Mouse (Mus musculus) intestine, embryonic 15.5 days (tissue): Measurements from ENCODE around the gene Hspa4. TPM values are rescaled to one million over a fixed set of nuclear protein-coding genes. Genes with fewer than 3 reads are reported as not detected.
A peak's percentile ranks its signal among the peaks of the same experiment; 100 is the strongest.

Experiments
- ATAC-seq: fragments of 200-750 bp; cut with Nextera tagmentation; 2 replicates; pipeline ENCODE4 v1.8.0; 2017; ENCODE audit warnings: moderate TSS enrichment, moderate library complexity
- H3K27ac ChIP-seq: fragments of 300-500 bp; sonication (generic); 2 replicates; pipeline ENCODE4 v1.5.1; 2015; ENCODE audit warnings: mild to moderate bottlenecking, inconsistent platforms
- H3K27me3 ChIP-seq: fragments of 300-500 bp; sonication (generic); replicated peaks from 2 replicates; pipeline ENCODE4 v1.6.1; 2015; ENCODE audit warnings: inconsistent platforms
- H3K36me3 ChIP-seq: fragments of 300-500 bp; sonication (generic); 2 replicates; pipeline ENCODE4 v1.6.1; 2015; ENCODE audit warnings: inconsistent platforms
- H3K4me1 ChIP-seq: fragments of 300-500 bp; sonication (generic); replicated peaks from 2 replicates; pipeline ENCODE4 v1.6.1; 2015; ENCODE audit warnings: inconsistent platforms
- H3K4me2 ChIP-seq: fragments of 300-500 bp; sonication (generic); replicated peaks from 2 replicates; pipeline ENCODE4 v1.6.1; 2015; ENCODE audit warnings: mild to moderate bottlenecking, inconsistent platforms
- H3K4me3 ChIP-seq: fragments of 300-500 bp; sonication (generic); replicated peaks from 2 replicates; pipeline ENCODE4 v1.5.1; 2015; ENCODE audit warnings: inconsistent platforms
- H3K9ac ChIP-seq: fragments of 300-500 bp; sonication (generic); 2 replicates; pipeline ENCODE4 v1.6.1; 2015; ENCODE audit warnings: inconsistent platforms
- H3K9me3 ChIP-seq: fragments of 300-500 bp; sonication (generic); 2 replicates; pipeline ENCODE4 v1.6.1; 2016; ENCODE audit warnings: inconsistent platforms
- WGBS: fragments of 180-500 bp; shearing (Covaris S2); methylation state at CpG from one replicate; pipeline ENCODE4 v1.1.7; 2015; 5-methylcytosine and 5-hydroxymethylcytosine counted together
- polyA plus RNA-seq: library from polyadenylated mRNA; unstranded; fragments of >200 nt; fragmentation: Nextera tagmentation; extraction: Ambion mirVana; gene quantifications from 2 replicates; pipeline ENCODE4 v1.2.1, GENCODE M21; 2015

Gene Hspa4
- polyA plus RNA-seq, 1 experiment from 2014 or later, result 106 TPM

- WGBS, result 91% methylated on average over 6 of the region's 6 CpGs
- Histone ChIP-seq H3K36me3 (peaks cover 49% of the 10 kb centered on the region), H3K4me1 (no peaks in the 10 kb centered on the region; the same call in 1 of the 2 replicates), H3K27ac (no peak overlapping the region), H3K9me3 (no peaks in the 10 kb centered on the region), H3K27me3 (no peaks in the 10 kb centered on the region), H3K4me2 (no peak overlapping the region), H3K4me3 (no peak overlapping the region), H3K9ac (no peak overlapping the region)
- ATAC-seq, result no peak
Observed at GRCm38 (mm10) chr11:53269596-53269995, 30.7 kb downstream of the Hspa4 start.

- WGBS, result 81% methylated on average over 5 of the region's 5 CpGs
Observed at GRCm38 (mm10) chr11:53260556-53260955, 39.7 kb downstream of the Hspa4 start.

GRCm38 (mm10) chr11:53260056-53260455 is 40.2 kb downstream of the Hspa4 start:
- no peak overlapping the region for H3K27ac ChIP-seq
- H3K4me2 ChIP-seq, result no peak overlapping the region
- no peak for ATAC-seq
- no peaks in the 10 kb centered on the region for H3K27me3 ChIP-seq
- no peak overlapping the region for H3K4me3 ChIP-seq
- no peaks in the 10 kb centered on the region for H3K4me1 ChIP-seq
- no peak overlapping the region for H3K9ac ChIP-seq
- peaks cover 9% of the 10 kb centered on the region for H3K36me3 ChIP-seq
- H3K9me3 ChIP-seq, result no peaks in the 10 kb centered on the region
- WGBS, result 66% methylated on average over 1 of the region's 1 CpGs

More at GRCm38 (mm10) chr11:53260556-53260955, 39.7 kb downstream of the Hspa4 start:
- Histone ChIP-seq H3K4me1 (no peaks in the 10 kb centered on the region), H3K36me3 (peaks cover 11% of the 10 kb centered on the region), H3K4me3 (no peak overlapping the region), H3K27ac (no peak overlapping the region), H3K4me2 (no peak overlapping the region), H3K9ac (no peak overlapping the region), H3K9me3 (no peaks in the 10 kb centered on the region), H3K27me3 (no peaks in the 10 kb centered on the region)
- no peak for ATAC-seq

DNA sequence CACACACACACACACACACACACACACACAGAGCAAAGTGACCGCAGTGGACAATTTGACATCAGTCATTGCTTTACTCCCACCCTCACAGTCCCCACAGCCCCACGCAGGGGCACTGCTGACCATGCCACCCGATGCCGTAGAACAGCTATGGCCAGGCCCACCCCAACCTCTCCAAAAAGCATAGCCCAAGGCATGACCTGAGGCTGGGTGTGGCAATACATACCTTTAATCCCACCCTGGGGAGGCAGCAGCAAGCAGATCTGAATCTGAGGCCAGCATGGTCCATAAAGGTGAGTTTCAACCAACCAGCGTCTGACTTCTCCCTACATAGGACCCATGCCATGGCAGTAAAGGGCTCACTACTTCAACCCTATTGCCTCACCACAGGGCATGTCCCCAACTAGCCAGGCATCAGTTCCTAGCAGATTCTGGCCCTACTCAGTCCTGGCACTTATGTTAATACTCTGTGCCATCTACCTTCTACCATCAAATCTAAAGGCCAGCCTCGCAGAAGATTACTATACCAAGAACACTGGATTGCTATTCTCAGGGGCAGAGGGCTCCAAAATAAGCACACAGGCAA is 41.1 kb downstream of the Hspa4 start:
- no peak overlapping the region for H3K9ac ChIP-seq
- H3K36me3 ChIP-seq, result peaks cover 5% of the 10 kb centered on the region
- 81% methylated on average over 6 of the region's 6 CpGs for WGBS
- no peak overlapping the region for H3K27ac ChIP-seq
- peak; percentile 27; the same call in 1 of the 2 replicates for ATAC-seq
- no peak overlapping the region for H3K4me3 ChIP-seq
- no peaks in the 10 kb centered on the region for H3K4me1 ChIP-seq
- no peaks in the 10 kb centered on the region for H3K27me3 ChIP-seq
- no peak overlapping the region for H3K4me2 ChIP-seq
- no peaks in the 10 kb centered on the region for H3K9me3 ChIP-seq

GRCm38 (mm10) chr11:53256914-53257313 is 43.3 kb downstream of the Hspa4 start:
- Histone ChIP-seq H3K4me1 (no peaks in the 10 kb centered on the region), H3K36me3 (peaks cover 5% of the 10 kb centered on the region), H3K4me3 (no peak overlapping the region), H3K27ac (no peak overlapping the region), H3K9ac (no peak overlapping the region), H3K27me3 (no peaks in the 10 kb centered on the region), H3K9me3 (no peaks in the 10 kb centered on the region), H3K4me2 (no peak overlapping the region)
- WGBS, result 71% methylated on average over 2 of the region's 2 CpGs
- no peak for ATAC-seq

DNA sequence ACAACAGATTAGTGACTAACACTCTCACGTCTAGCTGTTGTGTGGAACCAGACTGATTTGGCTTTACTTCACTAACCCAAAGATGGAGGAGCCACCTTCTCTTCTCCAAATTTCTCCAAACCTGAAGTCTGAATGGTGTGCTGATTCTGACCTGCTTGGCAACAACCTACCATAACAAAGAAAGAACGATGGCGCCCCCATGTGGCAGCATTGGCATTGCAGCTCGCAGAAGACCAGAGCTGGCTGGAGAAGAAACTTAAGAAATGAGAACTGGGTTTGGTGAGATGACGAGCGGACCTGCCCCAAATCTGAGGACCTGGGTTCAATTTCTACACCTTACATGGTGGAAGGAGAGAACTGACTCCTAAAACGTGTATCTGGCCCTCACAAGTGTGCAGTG is 45.3 kb downstream of the Hspa4 start:
- no peak overlapping the region for H3K4me2 ChIP-seq
- no peaks in the 10 kb centered on the region for H3K27me3 ChIP-seq
- no peak overlapping the region for H3K27ac ChIP-seq
- no peaks in the 10 kb centered on the region for H3K9me3 ChIP-seq
- H3K4me3 ChIP-seq, result no peak overlapping the region
- 45% methylated on average over 7 of the region's 7 CpGs for WGBS
- no peak for ATAC-seq
- H3K4me1 ChIP-seq, result peaks cover 7% of the 10 kb centered on the region
- no peak overlapping the region for H3K9ac ChIP-seq
- no peaks in the 10 kb centered on the region; the same call in 1 of the 2 replicates for H3K36me3 ChIP-seq

- Histone ChIP-seq H3K4me2 (no peak overlapping the region), H3K36me3 (no peaks in the 10 kb centered on the region), H3K27me3 (no peaks in the 10 kb centered on the region), H3K4me3 (no peak overlapping the region), H3K9me3 (no peaks in the 10 kb centered on the region), H3K27ac (no peak overlapping the region), H3K9ac (no peak overlapping the region), H3K4me1 (peaks cover 9% of the 10 kb centered on the region)
- WGBS, result 88% methylated on average over 3 of the region's 3 CpGs
- ATAC-seq, result no peak
Observed at GRCm38 (mm10) chr11:53254428-53254827, 45.8 kb downstream of the Hspa4 start.

- Histone ChIP-seq H3K4me2 (no peak overlapping the region), H3K9ac (no peak overlapping the region; the same call in 1 of the 2 replicates), H3K27me3 (no peaks in the 10 kb centered on the region), H3K27ac (no peak overlapping the region), H3K4me1 (peaks cover 9% of the 10 kb centered on the region), H3K4me3 (no peak overlapping the region), H3K36me3 (no peaks in the 10 kb centered on the region), H3K9me3 (no peaks in the 10 kb centered on the region)
- 85% methylated on average over 12 of the region's 12 CpGs for WGBS
- ATAC-seq, result no peak
Observed at GRCm38 (mm10) chr11:53252186-53253119, 47.8 kb downstream of the Hspa4 start.

DNA sequence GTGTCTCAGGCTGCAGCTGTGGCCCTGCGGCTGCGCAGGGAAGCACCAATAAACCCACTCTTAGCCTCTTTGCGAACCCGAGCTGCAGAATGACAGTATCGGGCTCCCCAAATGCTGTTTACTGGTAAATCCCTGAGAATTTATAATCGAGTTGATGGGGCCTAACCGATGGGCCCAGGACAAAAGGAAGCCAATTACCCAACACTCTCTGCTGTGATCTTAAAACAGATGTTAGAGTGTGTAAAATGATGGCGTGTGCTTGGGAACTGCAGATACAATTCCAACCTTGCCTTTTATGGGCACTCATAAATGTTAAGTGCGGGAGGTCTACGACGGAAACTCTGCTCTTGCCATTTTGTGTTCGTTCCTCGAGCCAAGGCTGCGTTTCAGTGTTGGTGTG is 49.5 kb downstream of the Hspa4 start:
- Histone ChIP-seq H3K27ac (no peak overlapping the region), H3K4me2 (no peak overlapping the region), H3K9ac (no peak overlapping the region), H3K4me1 (peaks cover 9% of the 10 kb centered on the region), H3K27me3 (no peaks in the 10 kb centered on the region), H3K36me3 (no peaks in the 10 kb centered on the region), H3K4me3 (no peak overlapping the region), H3K9me3 (no peaks in the 10 kb centered on the region)
- 53% methylated on average over 14 of the region's 14 CpGs for WGBS
- peak; percentile 19; the same call in 1 of the 2 replicates for ATAC-seq

DNA sequence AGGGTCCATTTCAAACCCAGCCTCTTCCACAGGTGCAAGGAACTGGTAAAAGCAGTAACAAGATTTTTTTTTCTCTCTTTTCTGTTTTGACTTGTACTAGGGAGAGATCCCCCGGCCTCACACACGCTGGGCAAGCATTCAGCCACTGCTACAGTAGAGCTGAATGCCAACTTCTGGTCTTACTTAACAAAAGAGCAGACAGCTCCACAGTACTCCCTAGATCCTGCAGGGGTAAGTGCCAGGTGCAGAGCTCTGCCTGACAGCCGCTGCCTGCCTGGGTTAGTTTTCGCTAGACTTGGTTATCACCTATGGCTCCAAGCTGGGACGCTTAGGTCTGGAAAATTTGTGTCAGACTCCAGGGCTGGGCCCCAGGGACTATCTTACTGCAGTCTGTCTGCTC is 50.6 kb downstream of the Hspa4 start:
- Histone ChIP-seq H3K4me3 (no peak overlapping the region), H3K9me3 (no peaks in the 10 kb centered on the region), H3K4me2 (no peak overlapping the region), H3K4me1 (peaks cover 9% of the 10 kb centered on the region), H3K9ac (no peak overlapping the region), H3K27ac (no peak overlapping the region), H3K27me3 (no peaks in the 10 kb centered on the region), H3K36me3 (no peaks in the 10 kb centered on the region)
- no peak for ATAC-seq
- 76% methylated on average over 5 of the region's 5 CpGs for WGBS

DNA sequence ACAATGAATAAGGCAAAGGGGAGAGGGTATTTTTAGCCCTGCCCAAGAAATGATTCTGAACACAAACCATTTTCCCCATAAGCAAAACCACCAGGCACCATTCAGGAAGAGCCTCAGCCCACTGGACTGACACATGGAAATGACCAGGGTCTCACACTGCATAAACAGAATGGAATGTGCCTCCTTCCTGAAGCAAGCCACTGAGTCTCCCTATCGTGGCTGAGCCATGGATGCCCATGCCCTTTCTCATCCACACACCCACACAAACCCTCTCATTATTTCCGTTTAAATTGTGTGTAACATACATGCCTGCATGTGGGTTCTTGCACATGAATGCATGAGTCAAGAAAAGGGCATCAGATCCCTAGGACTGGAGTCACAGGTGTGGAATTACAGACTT is 54.7 kb downstream of the Hspa4 start:
- no peak for ATAC-seq
- WGBS, result 66% methylated on average over 2 of the region's 2 CpGs
- no peaks in the 10 kb centered on the region for H3K36me3 ChIP-seq

GRCm38 (mm10) chr11:53243199-53243598 is 57.1 kb downstream of the Hspa4 start:
- ATAC-seq, result no peak
- Histone ChIP-seq H3K4me1 (no peaks in the 10 kb centered on the region), H3K27ac (no peak overlapping the region), H3K4me3 (no peak overlapping the region), H3K27me3 (no peaks in the 10 kb centered on the region), H3K4me2 (no peak overlapping the region), H3K9ac (no peak overlapping the region), H3K9me3 (no peaks in the 10 kb centered on the region), H3K36me3 (no peaks in the 10 kb centered on the region)
- 55% methylated on average over 11 of the region's 11 CpGs for WGBS

More for the DNA sequence above, 54.7 kb downstream of the Hspa4 start:
- Histone ChIP-seq H3K27me3 (no peaks in the 10 kb centered on the region), H3K4me3 (no peak overlapping the region), H3K9ac (no peak overlapping the region), H3K9me3 (no peaks in the 10 kb centered on the region), H3K4me2 (no peak overlapping the region), H3K27ac (no peak overlapping the region), H3K4me1 (peaks cover 9% of the 10 kb centered on the region)
